In the genomic region with DNA sequence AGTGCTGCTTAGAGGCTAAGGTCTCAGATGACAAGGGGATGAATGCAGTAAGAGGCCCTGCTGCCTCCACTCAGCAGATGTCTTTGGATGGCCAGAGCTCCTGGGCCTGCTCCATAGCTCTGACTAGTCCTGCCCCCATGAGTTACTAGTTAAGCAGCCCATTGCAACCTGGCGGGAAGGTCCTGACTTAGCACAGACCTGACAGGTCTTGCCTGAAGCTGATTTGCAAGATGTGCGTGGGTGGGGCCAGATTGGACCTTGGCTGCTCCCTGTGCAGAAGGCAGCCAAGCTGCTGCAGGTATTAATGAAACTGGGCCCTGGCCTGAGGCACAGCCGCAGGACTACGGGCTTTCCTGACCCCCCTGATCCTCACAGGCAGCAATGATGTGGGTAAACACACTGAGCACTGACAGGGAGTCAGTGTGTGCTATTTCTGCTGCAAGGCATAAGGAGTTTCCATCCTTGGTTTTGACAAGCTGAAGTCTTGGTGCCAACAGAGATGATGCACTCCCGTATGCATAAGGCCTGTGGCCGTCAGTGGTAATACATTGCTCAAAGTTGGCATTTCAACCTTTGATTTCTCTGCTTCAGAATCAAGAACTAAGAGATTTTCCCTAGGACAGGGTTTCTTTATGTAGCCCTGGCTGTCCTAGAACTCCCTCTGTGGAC, we compare ENCODE assay signal across 9 mouse cellular contexts. TPM values are rescaled to one million over a fixed set of nuclear protein-coding genes. Genes with fewer than 3 reads are reported as not detected.
A peak's percentile ranks its signal among the peaks of the same experiment; 100 is the strongest.
DNase-seq lines count a peak whose midpoint lies in the region; ATAC-seq and TF ChIP-seq lines count a peak whose summit lies in the region.
"Had no signal": no experiment of that assay in that cellular context is flagged by ENCODE, and none has a peak within 500 bp of the region (broad histone marks: within the 10 kb centered on the region; RNA-seq: fewer than 3 reads in every experiment).

No protein-coding gene starts in this region.

- 75% methylated on average over 6 of the region's 6 CpGs for WGBS in midbrain, embryonic 12.5 days
- WGBS in midbrain, embryonic 11.5 days: 82% methylated on average over 6 of the region's 6 CpGs
- WGBS in small intestine, adult 2 months: 26% methylated on average over 6 of the region's 6 CpGs
- WGBS in heart, embryonic 10.5 days: 75% methylated on average over 6 of the region's 6 CpGs

- H3K27me3 ChIP-seq in midbrain, embryonic 12.5 days: no peaks in the 10 kb centered on the region
- H3K27me3 ChIP-seq in midbrain, embryonic 11.5 days (ENCODE audit: control insufficient read depth, insufficient read depth, low read length): no peaks in the 10 kb centered on the region
- H3K27me3 ChIP-seq in small intestine, adult 2 months (ENCODE audit: control insufficient read depth, insufficient read depth, low read length): no peaks in the 10 kb centered on the region
- H3K27me3 ChIP-seq in heart, embryonic 10.5 days (ENCODE audit: insufficient read depth, poor library complexity, severe bottlenecking): no peaks in the 10 kb centered on the region

- no peaks in the 10 kb centered on the region for H3K4me1 ChIP-seq in midbrain, embryonic 12.5 days
- no peaks in the 10 kb centered on the region for H3K4me1 ChIP-seq in midbrain, embryonic 11.5 days (ENCODE audit: control insufficient read depth, insufficient read depth, low read length)
- H3K4me1 ChIP-seq in small intestine, adult 2 months (ENCODE audit: control insufficient read depth, insufficient read depth, insufficient read length, low read length): peaks cover 11% of the 10 kb centered on the region; the same call in 1 of the 2 replicates
- H3K4me1 ChIP-seq in heart, embryonic 10.5 days: peaks cover 8% of the 10 kb centered on the region; the same call in 1 of the 2 replicates

- no peak for DNase-seq in frontal cortex, postnatal 25 days (ENCODE audit: low spot score in 2 of 2)
- no peak for DNase-seq in midbrain, embryonic 11.5 days (ENCODE audit: low spot score, missing footprints)
- peak; percentile 78 to 83 for DNase-seq in kidney, adult 8-10 months
- no peak for DNase-seq in heart, embryonic 10.5 days (ENCODE audit: low spot score)
- DNase-seq in frontal cortex, postnatal 10 days (ENCODE audit: low spot score in 2 of 2): no peak
- DNase-seq: layer of hippocampus, postnatal 36 days had no signal

- no peak for TF ChIP-seq CTCF in small intestine, adult 2 months (IDR thresholded peaks at IDR 0.05; ENCODE audit: extremely low read depth, insufficient read length, insufficient replicate concordance, low read depth, low read length)

- no peaks in the 10 kb centered on the region for H3K9me3 ChIP-seq in midbrain, embryonic 12.5 days
- H3K9me3 ChIP-seq in midbrain, embryonic 11.5 days (ENCODE audit: control insufficient read depth, low read length): no peaks in the 10 kb centered on the region
- no peaks in the 10 kb centered on the region for H3K9me3 ChIP-seq in heart, embryonic 10.5 days

- 0 out of 2 replicates have a peak overlapping the region, but pooled peaks have one; percentile 36 for H3K27ac ChIP-seq in midbrain, embryonic 12.5 days (replicated peaks)
- H3K27ac ChIP-seq in midbrain, embryonic 11.5 days (ENCODE audit: low read depth, low read length): no peak overlapping the region
- peak overlapping the region; percentile 89 for H3K27ac ChIP-seq in small intestine, adult 2 months (ENCODE audit: insufficient read depth, low read depth, low read length)
- H3K27ac ChIP-seq in heart, embryonic 10.5 days: no peak overlapping the region

- TF ChIP-seq POLR2A in small intestine, adult 2 months (IDR thresholded peaks at IDR 0.05; ENCODE audit: low read depth, low read length): no peak

- no peak overlapping the region for H3K4me2 ChIP-seq in midbrain, embryonic 12.5 days (replicated peaks)
- no peak overlapping the region for H3K4me2 ChIP-seq in midbrain, embryonic 11.5 days

- no peak overlapping the region for H3K9ac ChIP-seq in midbrain, embryonic 12.5 days (replicated peaks)
- H3K9ac ChIP-seq in midbrain, embryonic 11.5 days (ENCODE audit: low read length): no peak overlapping the region

- peak; percentile 41 for ATAC-seq in frontal cortex, adult (ENCODE audit: low TSS enrichment)
- no peak for ATAC-seq in midbrain, embryonic 12.5 days (ENCODE audit: low FRiP score, low read depth)
- ATAC-seq in midbrain, embryonic 11.5 days (ENCODE audit: low FRiP score): no peak

- H3K36me3 ChIP-seq in midbrain, embryonic 12.5 days: peaks cover 22% of the 10 kb centered on the region
- H3K36me3 ChIP-seq in midbrain, embryonic 11.5 days (ENCODE audit: control insufficient read depth, insufficient read depth, low read length): no peaks in the 10 kb centered on the region
- peaks cover 2% of the 10 kb centered on the region; the same call in 1 of the 2 replicates for H3K36me3 ChIP-seq in small intestine, adult 2 months (ENCODE audit: control insufficient read depth, insufficient read depth, low read length)
- peaks cover 20% of the 10 kb centered on the region for H3K36me3 ChIP-seq in heart, embryonic 10.5 days

- no peak overlapping the region for H3K4me3 ChIP-seq in midbrain, embryonic 12.5 days
- no peak overlapping the region for H3K4me3 ChIP-seq in midbrain, embryonic 11.5 days (ENCODE audit: low read depth, low read length)
- no peak overlapping the region for H3K4me3 ChIP-seq in small intestine, adult 2 months (ENCODE audit: low read depth, low read length)
- no peak overlapping the region for H3K4me3 ChIP-seq in heart, embryonic 10.5 days

RNA-seq across cellular contexts. Expression of a gene that starts 6.8 kb away (rescaled TPM):
- polyA plus RNA-seq in midbrain, embryonic 12.5 days (2016; fragmentation: Nextera tagmentation; extraction: Ambion mirVana): 11.5 and 15.8 TPM in 2 replicates
- 14.7 and 15.9 TPM in 2 replicates for polyA plus RNA-seq in midbrain, embryonic 11.5 days (2014; fragmentation: Nextera tagmentation; extraction: Ambion mirVana)
- 98.7 and 112 TPM in 2 replicates for polyA plus RNA-seq in small intestine, adult 2 months (2012; rRNA removed)
- polyA plus RNA-seq in heart, embryonic 10.5 days (2016; fragmentation: Nextera tagmentation; extraction: Ambion mirVana): 15.2 and 15.9 TPM in 2 replicates

RNA-seq across cellular contexts. Expression of a gene that starts 23.7 kb away (rescaled TPM):
- 59.1 and 62.8 TPM in 2 replicates for polyA plus RNA-seq in midbrain, embryonic 12.5 days (2016; fragmentation: Nextera tagmentation; extraction: Ambion mirVana)
- polyA plus RNA-seq in midbrain, embryonic 11.5 days (2014; fragmentation: Nextera tagmentation; extraction: Ambion mirVana): 68.9 and 75.0 TPM in 2 replicates
- 5.1 and 5.3 TPM in 2 replicates for polyA plus RNA-seq in small intestine, adult 2 months (2012; rRNA removed)
- 90.1 and 96.5 TPM in 2 replicates for polyA plus RNA-seq in heart, embryonic 10.5 days (2016; fragmentation: Nextera tagmentation; extraction: Ambion mirVana)

RNA-seq across cellular contexts. Expression of a gene that starts 38.5 kb away (rescaled TPM):
- 8.0 and 9.8 TPM in 2 replicates for polyA plus RNA-seq in midbrain, embryonic 12.5 days (2016; fragmentation: Nextera tagmentation; extraction: Ambion mirVana)
- polyA plus RNA-seq in midbrain, embryonic 11.5 days (2014; fragmentation: Nextera tagmentation; extraction: Ambion mirVana): 7.7 and 8.3 TPM in 2 replicates
- polyA plus RNA-seq in small intestine, adult 2 months (2012; rRNA removed): 1.2 and 1.8 TPM in 2 replicates
- 5.4 and 5.8 TPM in 2 replicates for polyA plus RNA-seq in heart, embryonic 10.5 days (2016; fragmentation: Nextera tagmentation; extraction: Ambion mirVana)

Comparison
In these comparisons a context has a peak if more than half of its experiments do, and no peak if none do; other contexts are left out.
1. H3K27ac ChIP-seq: peak in midbrain, embryonic 12.5 days (single experiment) and small intestine, adult 2 months (single experiment); none in midbrain, embryonic 11.5 days (single experiment) and heart, embryonic 10.5 days (single experiment).
2. DNase-seq: peak in kidney, adult 8-10 months (2 of 2); none in frontal cortex, postnatal 25 days (0 of 2), midbrain, embryonic 11.5 days (single experiment), heart, embryonic 10.5 days (single experiment) and frontal cortex, postnatal 10 days (0 of 2).